Mouse (Mus musculus) lung, postnatal 0 days (tissue): ENCODE results near the gene Ankef1.

Experiments
- CTCF ChIP-seq: IDR thresholded peaks from 2 replicates; pipeline ENCODE4 v1.5.1; 2016; ENCODE audit warnings: antibody characterized with exemption, mild to moderate bottlenecking
- EP300 ChIP-seq: IDR thresholded peaks from 2 replicates; pipeline ENCODE4 v1.6.1; 2016; ENCODE audit warnings: antibody characterized with exemption, mild to moderate bottlenecking, control low read depth

DNA sequence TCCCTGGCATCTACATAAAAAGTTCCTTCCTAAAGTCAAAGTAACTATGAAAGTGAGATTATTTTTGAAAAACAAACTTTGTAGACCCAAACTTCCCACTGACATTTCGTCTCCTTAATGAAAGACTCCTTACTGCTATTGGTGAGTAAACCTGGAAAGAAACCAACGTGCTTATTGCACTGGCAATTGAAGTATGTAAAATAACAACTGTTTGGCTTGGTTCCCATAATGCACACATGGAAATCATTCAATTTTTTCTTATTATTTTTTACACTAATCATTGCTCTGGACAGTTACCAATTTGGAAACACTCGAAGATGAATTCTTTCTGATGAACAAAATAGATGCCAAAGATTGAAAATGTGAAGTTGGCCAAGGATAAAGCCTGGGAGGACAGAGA is 12.1 kb downstream of the Ankef1 start:
- no peak for TF ChIP-seq CTCF
- no peak for TF ChIP-seq EP300
